Mouse (Mus musculus): ENCODE measurements around the gene Phf11c. TPM values are rescaled to one million over a fixed set of nuclear protein-coding genes. Genes with fewer than 3 reads are reported as not detected.

The Phf11c gene
- polyA plus RNA-seq (2014; fragmentation: Nextera tagmentation; extraction: Ambion mirVana), result 0.91 and 1.3 TPM in 2 replicates

- DNase-seq (ENCODE audit: low spot score), result no peak
- Histone ChIP-seq H3K4me3 (ENCODE audit: low read depth, low read length) (no peak within 1 kb of the TSS), H3K4me2 (ENCODE audit: low read depth, severe bottlenecking) (no peak within 1 kb of the TSS), H3K36me3 (ENCODE audit: control insufficient read depth, insufficient read depth, low read length) (no peaks in the 10 kb centered on the region), H3K4me1 (ENCODE audit: control insufficient read depth, insufficient read depth, low read length) (no peaks in the 10 kb centered on the region), H3K9me3 (ENCODE audit: control insufficient read depth, low read length) (no peaks in the 10 kb centered on the region), H3K9ac (ENCODE audit: low read length) (no peak within 1 kb of the TSS), H3K27ac (replicated peaks; ENCODE audit: low read depth, low read length) (no peak within 1 kb of the TSS), H3K27me3 (ENCODE audit: control insufficient read depth, insufficient read depth, low read length) (no peaks in the 10 kb centered on the region)
- no peak for ATAC-seq (ENCODE audit: insufficient number of reproducible peaks, low FRiP score, low TSS enrichment, low read depth)
- WGBS, result 92% methylated on average over 3 of the region's 3 CpGs
Measured at GRCm38 (mm10) chr14:59395281-59395680, at the start of gene Phf11c. TSS of gene Phf11c (minus strand) at chr14:59395381.

GRCm38 (mm10) chr14:59441472-59441805 is 46.3 kb upstream of the Phf11c start:
- H3K9ac ChIP-seq (ENCODE audit: low read length), result peak overlapping the region; percentile 89
- no peaks in the 10 kb centered on the region for H3K36me3 ChIP-seq (ENCODE audit: control insufficient read depth, insufficient read depth, low read length)
- peak overlapping the region; percentile 80 for H3K4me3 ChIP-seq (ENCODE audit: low read depth, low read length)
- peaks cover 3% of the 10 kb centered on the region; the same call in 1 of the 2 replicates for H3K4me1 ChIP-seq (ENCODE audit: control insufficient read depth, insufficient read depth, low read length)
- no peaks in the 10 kb centered on the region for H3K9me3 ChIP-seq (ENCODE audit: control insufficient read depth, low read length)
- DNase-seq (ENCODE audit: low spot score), result no peak
- no peaks in the 10 kb centered on the region for H3K27me3 ChIP-seq (ENCODE audit: control insufficient read depth, insufficient read depth, low read length)
- 13% methylated on average over 6 of the region's 6 CpGs for WGBS
- ATAC-seq (ENCODE audit: insufficient number of reproducible peaks, low FRiP score, low TSS enrichment, low read depth), result no peak
- H3K4me2 ChIP-seq (ENCODE audit: low read depth, severe bottlenecking), result peak overlapping the region; percentile 57
- H3K27ac ChIP-seq (replicated peaks; ENCODE audit: low read depth, low read length), result no peak overlapping the region

- Histone ChIP-seq H3K36me3 (ENCODE audit: control insufficient read depth, insufficient read depth, low read length) (no peaks in the 10 kb centered on the region), H3K9me3 (ENCODE audit: control insufficient read depth, low read length) (no peaks in the 10 kb centered on the region), H3K4me3 (ENCODE audit: low read depth, low read length) (peak within 1 kb of the TSS; percentile 80), H3K4me2 (ENCODE audit: low read depth, severe bottlenecking) (peak within 1 kb of the TSS; percentile 57), H3K9ac (ENCODE audit: low read length) (peak within 1 kb of the TSS; percentile 89), H3K27me3 (ENCODE audit: control insufficient read depth, insufficient read depth, low read length) (no peaks in the 10 kb centered on the region), H3K4me1 (ENCODE audit: control insufficient read depth, insufficient read depth, low read length) (peaks cover 3% of the 10 kb centered on the region; the same call in 1 of the 2 replicates), H3K27ac (replicated peaks; ENCODE audit: low read depth, low read length) (no peak within 1 kb of the TSS)
- ATAC-seq (ENCODE audit: insufficient number of reproducible peaks, low FRiP score, low TSS enrichment, low read depth), result peak; percentile 99
- DNase-seq (ENCODE audit: low spot score), result peak; percentile 94
- under 1% methylated on average over 66 of the region's 66 CpGs for WGBS
Measured at GRCm38 (mm10) chr14:59440558-59441471, 45.6 kb upstream of the Phf11c start, which contains the start of the genes Setdb2 and Cab39l. TSS of gene Setdb2 (minus strand) at chr14:59440884. TSS of gene Cab39l (plus strand) at chr14:59440972.

DNA sequence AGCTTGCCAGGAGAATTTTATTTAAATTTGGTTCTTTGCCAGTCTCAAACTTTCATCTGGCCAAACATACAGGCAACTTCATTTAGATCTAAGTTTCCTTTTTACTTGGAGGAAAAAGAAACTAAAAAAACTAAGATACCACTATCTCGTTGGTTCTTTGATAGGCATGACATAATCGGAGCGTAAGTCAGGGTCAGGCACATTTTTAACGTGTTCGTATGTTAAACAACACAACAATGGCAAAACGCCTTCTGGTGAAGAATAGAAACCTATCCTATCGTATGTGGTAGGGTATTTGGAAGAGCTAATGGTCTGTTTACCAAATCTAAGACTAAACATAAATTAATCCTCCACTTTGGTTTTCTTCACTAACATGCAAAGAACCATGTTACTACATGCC is 44.9 kb upstream of the Phf11c start:
- Histone ChIP-seq H3K4me2 (ENCODE audit: low read depth, severe bottlenecking) (peak overlapping the region; percentile 57), H3K27ac (replicated peaks; ENCODE audit: low read depth, low read length) (no peak overlapping the region), H3K36me3 (ENCODE audit: control insufficient read depth, insufficient read depth, low read length) (no peaks in the 10 kb centered on the region), H3K27me3 (ENCODE audit: control insufficient read depth, insufficient read depth, low read length) (no peaks in the 10 kb centered on the region), H3K9ac (ENCODE audit: low read length) (no peak overlapping the region), H3K4me3 (ENCODE audit: low read depth, low read length) (peak overlapping the region; percentile 80), H3K9me3 (ENCODE audit: control insufficient read depth, low read length) (no peaks in the 10 kb centered on the region), H3K4me1 (ENCODE audit: control insufficient read depth, insufficient read depth, low read length) (peaks cover 3% of the 10 kb centered on the region; the same call in 1 of the 2 replicates)
- 33% methylated on average over 7 of the region's 7 CpGs for WGBS
- DNase-seq (ENCODE audit: low spot score) (no peak), ATAC-seq (ENCODE audit: insufficient number of reproducible peaks, low FRiP score, low TSS enrichment, low read depth) (no peak)

GRCm38 (mm10) chr14:59438505-59438904 is 43.3 kb upstream of the Phf11c start:
- Histone ChIP-seq H3K4me1 (ENCODE audit: control insufficient read depth, insufficient read depth, low read length) (peaks cover 3% of the 10 kb centered on the region; the same call in 1 of the 2 replicates), H3K27ac (replicated peaks; ENCODE audit: low read depth, low read length) (no peak overlapping the region), H3K27me3 (ENCODE audit: control insufficient read depth, insufficient read depth, low read length) (no peaks in the 10 kb centered on the region), H3K9ac (ENCODE audit: low read length) (no peak overlapping the region), H3K36me3 (ENCODE audit: control insufficient read depth, insufficient read depth, low read length) (no peaks in the 10 kb centered on the region), H3K4me2 (ENCODE audit: low read depth, severe bottlenecking) (no peak overlapping the region), H3K9me3 (ENCODE audit: control insufficient read depth, low read length) (no peaks in the 10 kb centered on the region), H3K4me3 (ENCODE audit: low read depth, low read length) (no peak overlapping the region)
- WGBS, result 92% methylated on average over 2 of the region's 2 CpGs
- DNase-seq (ENCODE audit: low spot score) (no peak), ATAC-seq (ENCODE audit: insufficient number of reproducible peaks, low FRiP score, low TSS enrichment, low read depth) (no peak)

DNA sequence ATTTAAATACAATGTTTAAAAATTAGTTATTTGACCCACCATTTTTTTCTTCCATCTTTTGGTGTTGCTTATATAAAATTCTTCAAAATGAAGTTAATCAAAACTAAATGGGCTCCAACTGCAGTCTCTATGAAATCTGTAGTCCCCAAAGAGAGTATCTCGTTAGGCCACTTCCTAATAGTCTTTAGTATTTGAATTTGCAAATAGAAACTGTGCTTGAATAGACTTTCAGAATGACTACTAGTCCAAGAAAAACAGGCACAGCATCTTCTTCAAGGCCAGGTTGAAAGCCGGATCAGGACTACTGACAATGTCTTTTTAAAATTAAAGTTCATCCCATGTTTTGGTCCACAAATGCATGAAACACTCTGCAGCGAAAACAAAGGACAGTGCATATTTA is 42.2 kb upstream of the Phf11c start:
- 84% methylated on average over 3 of the region's 3 CpGs for WGBS
- no peaks in the 10 kb centered on the region for H3K9me3 ChIP-seq (ENCODE audit: control insufficient read depth, low read length)
- no peaks in the 10 kb centered on the region for H3K27me3 ChIP-seq (ENCODE audit: control insufficient read depth, insufficient read depth, low read length)
- DNase-seq (ENCODE audit: low spot score) (no peak), ATAC-seq (ENCODE audit: insufficient number of reproducible peaks, low FRiP score, low TSS enrichment, low read depth) (no peak)
- no peaks in the 10 kb centered on the region for H3K36me3 ChIP-seq (ENCODE audit: control insufficient read depth, insufficient read depth, low read length)
- peaks cover 3% of the 10 kb centered on the region; the same call in 1 of the 2 replicates for H3K4me1 ChIP-seq (ENCODE audit: control insufficient read depth, insufficient read depth, low read length)
- no peak overlapping the region for H3K4me2 ChIP-seq (ENCODE audit: low read depth, severe bottlenecking)
- H3K4me3 ChIP-seq (ENCODE audit: low read depth, low read length), result no peak overlapping the region
- no peak overlapping the region for H3K27ac ChIP-seq (replicated peaks; ENCODE audit: low read depth, low read length)
- H3K9ac ChIP-seq (ENCODE audit: low read length), result no peak overlapping the region

- Histone ChIP-seq H3K9ac (ENCODE audit: low read length) (no peak overlapping the region), H3K4me3 (ENCODE audit: low read depth, low read length) (no peak overlapping the region), H3K9me3 (ENCODE audit: control insufficient read depth, low read length) (no peaks in the 10 kb centered on the region), H3K4me2 (ENCODE audit: low read depth, severe bottlenecking) (no peak overlapping the region), H3K4me1 (ENCODE audit: control insufficient read depth, insufficient read depth, low read length) (peaks cover 3% of the 10 kb centered on the region; the same call in 1 of the 2 replicates), H3K27ac (replicated peaks; ENCODE audit: low read depth, low read length) (no peak overlapping the region), H3K27me3 (ENCODE audit: control insufficient read depth, insufficient read depth, low read length) (no peaks in the 10 kb centered on the region), H3K36me3 (ENCODE audit: control insufficient read depth, insufficient read depth, low read length) (no peaks in the 10 kb centered on the region)
- no peak for ATAC-seq (ENCODE audit: insufficient number of reproducible peaks, low FRiP score, low TSS enrichment, low read depth)
- no peak for DNase-seq (ENCODE audit: low spot score)
Measured at GRCm38 (mm10) chr14:59435206-59435605, 40.0 kb upstream of the Phf11c start.

DNA sequence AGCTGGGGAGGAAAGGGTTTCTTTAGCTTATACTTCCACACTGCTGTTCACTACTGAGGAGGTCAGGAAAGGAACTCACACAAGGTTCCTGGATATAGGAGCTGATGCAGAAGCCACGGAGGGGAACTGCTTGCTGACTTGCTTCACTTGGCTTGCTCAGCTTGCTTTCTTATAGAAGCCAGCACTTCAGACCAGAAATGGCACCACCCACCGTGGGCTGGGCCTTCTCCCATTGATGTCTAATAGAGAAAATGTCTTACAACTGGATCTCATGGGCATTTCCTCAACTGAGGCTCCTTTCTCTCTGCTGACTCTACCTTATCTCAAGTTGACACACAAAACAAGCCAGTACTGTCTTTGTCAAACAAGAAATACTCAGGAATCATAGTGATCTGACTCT is 38.7 kb upstream of the Phf11c start:
- 0 out of 2 replicates have a peak, but pooled peaks cover 3% of the 10 kb centered on the region for H3K36me3 ChIP-seq (ENCODE audit: control insufficient read depth, insufficient read depth, low read length)
- no peaks in the 10 kb centered on the region for H3K27me3 ChIP-seq (ENCODE audit: control insufficient read depth, insufficient read depth, low read length)
- no peak for DNase-seq (ENCODE audit: low spot score)
- no peak overlapping the region for H3K4me2 ChIP-seq (ENCODE audit: low read depth, severe bottlenecking)
- H3K9ac ChIP-seq (ENCODE audit: low read length), result no peak overlapping the region
- WGBS, result 75% methylated on average over 2 of the region's 2 CpGs
- H3K4me3 ChIP-seq (ENCODE audit: low read depth, low read length), result no peak overlapping the region
- no peak overlapping the region for H3K27ac ChIP-seq (replicated peaks; ENCODE audit: low read depth, low read length)
- H3K9me3 ChIP-seq (ENCODE audit: control insufficient read depth, low read length), result no peaks in the 10 kb centered on the region
- H3K4me1 ChIP-seq (ENCODE audit: control insufficient read depth, insufficient read depth, low read length), result no peaks in the 10 kb centered on the region
- ATAC-seq (ENCODE audit: insufficient number of reproducible peaks, low FRiP score, low TSS enrichment, low read depth), result no peak
